Mouse (Mus musculus) ovary, postnatal 36 days (tissue): ENCODE measurements around the gene Cldn34a.
"Not testable (repeated sequence)": the region's sequence is repeated elsewhere in the genome, so short reads cannot be mapped to it uniquely, and the experiment has no call there.

Experiments used
- DNase-seq: peaks from one replicate; pipeline ENCODE4 v3.0.0; 2022; ENCODE audit warnings: low spot score, mixed read lengths

Gene Cldn34a

DNA sequence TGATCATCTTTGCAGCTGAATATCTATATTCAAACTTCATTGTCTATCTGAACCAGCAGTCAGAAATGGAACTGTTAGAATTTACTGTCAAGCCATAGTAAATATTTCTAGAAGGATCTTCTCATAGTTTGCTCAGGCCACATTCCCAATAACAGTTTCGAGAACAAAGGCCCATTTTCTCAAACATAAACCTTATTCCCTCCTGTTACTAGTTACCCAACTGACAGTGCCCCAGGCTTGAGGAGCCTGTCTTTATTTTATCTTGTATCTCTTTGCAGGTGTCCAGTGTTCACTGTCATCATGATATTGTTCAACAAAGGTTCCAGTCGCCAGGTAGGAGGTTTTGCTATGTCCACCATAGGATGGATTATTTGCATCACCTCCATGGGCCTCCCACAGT, at the start of gene Cldn34a:
TSS of gene Cldn34a (plus strand) at position 301 of the 400 bp plus-strand sequence.
- no peak for DNase-seq

GRCm38 (mm10) chrX:152518611-152519010, 44.5 kb upstream of the Cldn34a start:
- not testable (repeated sequence) for DNase-seq

DNA sequence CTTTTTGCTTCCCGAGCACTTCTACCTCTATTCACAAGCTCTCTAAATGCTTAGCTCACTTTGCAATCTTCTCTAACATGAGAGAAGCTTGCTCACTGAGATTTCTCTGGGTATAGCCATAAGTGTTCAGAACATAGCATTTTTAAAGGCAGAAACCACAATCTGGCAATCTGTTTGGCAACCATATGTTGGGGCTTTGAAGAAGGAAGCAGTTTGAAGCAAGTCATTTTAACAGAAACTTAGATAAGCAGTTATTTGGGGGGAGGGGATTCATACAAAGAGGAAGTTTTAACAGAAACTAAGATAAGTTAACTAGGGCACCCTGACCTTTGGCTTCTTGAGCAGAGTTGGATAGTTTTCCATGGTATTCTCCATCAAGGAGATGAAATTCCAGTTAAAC, 17.4 kb upstream of the Cldn34a start:
- no peak for DNase-seq

DNA sequence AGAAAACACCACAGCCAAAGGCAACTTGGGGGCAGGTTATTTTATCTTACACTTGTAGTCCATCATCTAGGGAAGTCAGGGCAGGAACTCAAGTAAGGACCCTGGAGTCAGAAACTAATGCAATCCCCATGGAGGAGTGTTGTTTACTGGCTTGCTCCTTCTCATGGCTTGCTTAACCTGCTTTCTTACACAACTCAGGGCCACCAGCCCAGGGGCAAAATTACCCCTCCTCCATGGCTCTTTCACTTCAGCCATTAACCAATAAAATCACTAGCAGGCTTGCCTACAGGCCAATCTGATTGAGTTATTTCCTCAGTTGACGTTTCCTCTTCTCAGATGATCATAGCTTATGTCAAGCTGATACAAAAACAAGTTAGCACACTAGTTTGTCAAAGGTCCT, 15.0 kb upstream of the Cldn34a start:
- no peak for DNase-seq

DNA sequence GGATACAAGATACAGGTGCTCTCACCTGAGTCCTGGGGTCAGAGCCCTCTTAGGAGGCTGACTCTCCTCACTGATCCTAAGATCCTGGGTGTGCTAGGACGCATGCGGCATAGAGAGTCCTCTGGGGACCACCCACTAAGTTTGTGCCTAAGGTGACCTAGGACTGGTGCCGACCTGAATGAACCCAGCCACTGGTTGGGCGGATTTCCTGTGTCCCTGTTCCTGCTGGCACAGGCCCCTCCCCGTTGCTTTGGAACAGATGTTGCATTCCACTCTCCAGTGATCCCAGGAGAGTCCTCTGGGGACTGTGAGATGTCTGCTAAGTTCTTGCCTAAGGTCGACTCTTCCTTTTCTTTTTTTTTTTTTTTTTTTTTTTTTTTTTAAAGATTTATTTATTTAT, 5.7 kb upstream of the Cldn34a start:
- DNase-seq: no peak
